Comparison of ENCODE assay signal across 8 mouse cellular contexts in the genomic region with DNA sequence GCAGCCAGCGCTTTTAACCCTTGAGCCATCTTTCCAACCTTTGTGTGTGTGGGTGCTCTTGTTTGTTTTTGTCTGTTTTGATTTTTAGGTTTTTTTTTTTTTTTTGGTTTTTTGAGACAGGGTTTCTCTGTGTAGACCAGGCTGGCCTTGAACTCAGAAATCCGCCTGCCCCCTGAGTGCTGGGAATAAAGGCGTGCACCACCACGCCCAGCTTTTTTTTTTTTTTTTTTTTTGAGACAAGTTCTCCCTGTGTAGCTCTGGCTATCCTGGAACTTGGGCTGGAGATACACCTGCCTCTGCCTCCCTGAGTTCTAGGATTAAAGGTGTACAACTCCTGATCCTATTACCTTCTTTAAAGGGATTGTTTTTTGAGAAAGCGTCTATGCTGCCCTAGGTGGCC. TPM values are rescaled to one million over a fixed set of nuclear protein-coding genes. Genes with fewer than 3 reads are reported as not detected.
DNase-seq lines count a peak whose midpoint lies in the region; ATAC-seq lines count a peak whose summit lies in the region.

No protein-coding gene starts in this region.

- H3K9me3 ChIP-seq in megakaryocyte, embryonic 14.5 days = no peaks in the 10 kb centered on the region
- no peaks in the 10 kb centered on the region for H3K9me3 ChIP-seq in forebrain, embryonic 13.5 days (replicated peaks)
- no peaks in the 10 kb centered on the region for H3K9me3 ChIP-seq in stomach, embryonic 15.5 days

- no peaks in the 10 kb centered on the region for H3K27me3 ChIP-seq in megakaryocyte, embryonic 14.5 days (replicated peaks)
- H3K27me3 ChIP-seq in forebrain, embryonic 13.5 days = no peaks in the 10 kb centered on the region
- no peaks in the 10 kb centered on the region for H3K27me3 ChIP-seq in stomach, embryonic 15.5 days (replicated peaks)

- 82% methylated on average over 5 of the region's 5 CpGs for WGBS in forebrain, embryonic 13.5 days
- 89% methylated on average over 5 of the region's 5 CpGs for WGBS in stomach, embryonic 15.5 days

- H3K36me3 ChIP-seq in megakaryocyte, embryonic 14.5 days (replicated peaks; ENCODE audit: low read length) = peaks cover 28% of the 10 kb centered on the region
- peaks cover 19% of the 10 kb centered on the region for H3K36me3 ChIP-seq in forebrain, embryonic 13.5 days (ENCODE audit: poor library complexity, severe bottlenecking)
- H3K36me3 ChIP-seq in stomach, embryonic 15.5 days = peaks cover 7% of the 10 kb centered on the region; the same call in 1 of the 2 replicates

- peak; percentile 19 for DNase-seq in liver
- no peak for DNase-seq in layer of hippocampus, postnatal 25 days (ENCODE audit: extremely low spot score in 1 of 2, low spot score in 1 of 2)
- no peak for DNase-seq in embryo, embryonic 11 days
- no peak for DNase-seq in thymus, postnatal 10 days (ENCODE audit: low spot score in 2 of 2)

- peak overlapping the region; percentile 77 for H3K4me2 ChIP-seq in forebrain, embryonic 13.5 days
- peak overlapping the region; percentile 65 for H3K4me2 ChIP-seq in stomach, embryonic 15.5 days

- peaks cover 68% of the 10 kb centered on the region for H3K4me1 ChIP-seq in megakaryocyte, embryonic 14.5 days
- H3K4me1 ChIP-seq in forebrain, embryonic 13.5 days = peaks cover 33% of the 10 kb centered on the region
- H3K4me1 ChIP-seq in stomach, embryonic 15.5 days = 0 out of 2 replicates have a peak, but pooled peaks cover 5% of the 10 kb centered on the region

- H3K9ac ChIP-seq in forebrain, embryonic 13.5 days = peak overlapping the region; percentile 88
- peak overlapping the region; percentile 1; the same call in 1 of the 2 replicates for H3K9ac ChIP-seq in stomach, embryonic 15.5 days

- ATAC-seq in megakaryocyte, adult 5-6 weeks (ENCODE audit: poor library complexity, severe bottlenecking) = no peak
- ATAC-seq in forebrain, embryonic 13.5 days = no peak
- ATAC-seq in stomach, embryonic 15.5 days (ENCODE audit: insufficient read depth, low FRiP score, low read depth) = no peak

- no peak overlapping the region for H3K27ac ChIP-seq in forebrain, embryonic 13.5 days
- no peak overlapping the region for H3K27ac ChIP-seq in stomach, embryonic 15.5 days

- peak overlapping the region; percentile 97 for H3K4me3 ChIP-seq in megakaryocyte, embryonic 14.5 days (replicated peaks)
- peak overlapping the region; percentile 77 for H3K4me3 ChIP-seq in forebrain, embryonic 13.5 days
- H3K4me3 ChIP-seq in stomach, embryonic 15.5 days (replicated peaks) = peak overlapping the region; percentile 93

RNA-seq across cellular contexts. Expression of a gene that starts 2.4 kb away (rescaled TPM):
- polyA plus RNA-seq in megakaryocyte, embryonic 14.5 days (2012; ENCODE audit: insufficient read depth, low replicate concordance) = 77.9 and 96.2 TPM in 2 replicates
- total RNA-seq in megakaryocyte, adult 5-6 weeks (2015) = 118 and 120 TPM in 2 replicates
- total RNA-seq in megakaryocyte, adult 5-6 weeks (2017) = 140 and 162 TPM in 2 replicates
- polyA plus RNA-seq in forebrain, embryonic 13.5 days (2015; fragmentation: Nextera tagmentation; extraction: Ambion mirVana) = 562 and 583 TPM in 2 replicates
- 522 and 529 TPM in 2 replicates for polyA plus RNA-seq in stomach, embryonic 15.5 days (2015; fragmentation: Nextera tagmentation; extraction: Ambion mirVana)
- total RNA-seq in layer of hippocampus, postnatal 25 days (2021) = 100 to 1,000 TPM; 134 to 145 TPM

RNA-seq across cellular contexts. Expression of a gene that starts 22.0 kb away (rescaled TPM):
- polyA plus RNA-seq in megakaryocyte, embryonic 14.5 days (2012; ENCODE audit: insufficient read depth, low replicate concordance) = 796 and 843 TPM in 2 replicates
- 902 and 936 TPM in 2 replicates for total RNA-seq in megakaryocyte, adult 5-6 weeks (2015)
- 1,533 and 1,600 TPM in 2 replicates for total RNA-seq in megakaryocyte, adult 5-6 weeks (2017)
- 2,170 and 2,214 TPM in 2 replicates for polyA plus RNA-seq in forebrain, embryonic 13.5 days (2015; fragmentation: Nextera tagmentation; extraction: Ambion mirVana)
- polyA plus RNA-seq in stomach, embryonic 15.5 days (2015; fragmentation: Nextera tagmentation; extraction: Ambion mirVana) = 2,393 and 2,495 TPM in 2 replicates
- total RNA-seq in layer of hippocampus, postnatal 25 days (2021) = 1,000 to 10,000 TPM; 1,588 to 1,852 TPM

RNA-seq across cellular contexts. Expression of a gene that starts 25.7 kb away (rescaled TPM):
- 24.2 and 146 TPM in 2 replicates for polyA plus RNA-seq in megakaryocyte, embryonic 14.5 days (2012; ENCODE audit: insufficient read depth, low replicate concordance)
- total RNA-seq in megakaryocyte, adult 5-6 weeks (2015) = 699 and 796 TPM in 2 replicates
- total RNA-seq in megakaryocyte, adult 5-6 weeks (2017) = 1,510 and 1,709 TPM in 2 replicates
- polyA plus RNA-seq in forebrain, embryonic 13.5 days (2015; fragmentation: Nextera tagmentation; extraction: Ambion mirVana) = 715 and 810 TPM in 2 replicates
- 639 and 789 TPM in 2 replicates for polyA plus RNA-seq in stomach, embryonic 15.5 days (2015; fragmentation: Nextera tagmentation; extraction: Ambion mirVana)
- 100 to 1,000 TPM; 317 to 351 TPM for total RNA-seq in layer of hippocampus, postnatal 25 days (2021)

RNA-seq across cellular contexts. Expression of a gene that starts 30.3 kb away (rescaled TPM):
- polyA plus RNA-seq in megakaryocyte, embryonic 14.5 days (2012; ENCODE audit: insufficient read depth, low replicate concordance) = 6.9 and 16.7 TPM in 2 replicates
- total RNA-seq in megakaryocyte, adult 5-6 weeks (2015) = 51.3 and 53.5 TPM in 2 replicates
- total RNA-seq in megakaryocyte, adult 5-6 weeks (2017) = 21.3 and 27.4 TPM in 2 replicates
- 11.6 and 12.6 TPM in 2 replicates for polyA plus RNA-seq in forebrain, embryonic 13.5 days (2015; fragmentation: Nextera tagmentation; extraction: Ambion mirVana)
- polyA plus RNA-seq in stomach, embryonic 15.5 days (2015; fragmentation: Nextera tagmentation; extraction: Ambion mirVana) = 10.1 and 11.7 TPM in 2 replicates
- 10 to 100 TPM; 32.2 to 42.5 TPM for total RNA-seq in layer of hippocampus, postnatal 25 days (2021)

RNA-seq across cellular contexts. Expression of a gene that starts 46.1 kb away (rescaled TPM):
- 2.6 TPM in 1 of 2 replicates, not detected in the other for polyA plus RNA-seq in megakaryocyte, embryonic 14.5 days (2012; ENCODE audit: insufficient read depth, low replicate concordance)
- total RNA-seq in megakaryocyte, adult 5-6 weeks (2015) = 70.7 and 76.4 TPM in 2 replicates
- 66.4 and 66.8 TPM in 2 replicates for total RNA-seq in megakaryocyte, adult 5-6 weeks (2017)
- polyA plus RNA-seq in forebrain, embryonic 13.5 days (2015; fragmentation: Nextera tagmentation; extraction: Ambion mirVana) = 97.9 and 98.0 TPM in 2 replicates
- polyA plus RNA-seq in stomach, embryonic 15.5 days (2015; fragmentation: Nextera tagmentation; extraction: Ambion mirVana) = 69.9 and 75.1 TPM in 2 replicates
- total RNA-seq in layer of hippocampus, postnatal 25 days (2021) = 1 to 10 TPM; 6.6 to 6.8 TPM
